Mouse (Mus musculus) urinary bladder, postnatal 25 days (tissue): Measurements from ENCODE around the gene Map4k2.

Source experiments
- DNase-seq: peaks from one replicate; pipeline ENCODE4 v3.0.0; 2022; ENCODE audit warnings: low spot score

The Map4k2 gene

DNA sequence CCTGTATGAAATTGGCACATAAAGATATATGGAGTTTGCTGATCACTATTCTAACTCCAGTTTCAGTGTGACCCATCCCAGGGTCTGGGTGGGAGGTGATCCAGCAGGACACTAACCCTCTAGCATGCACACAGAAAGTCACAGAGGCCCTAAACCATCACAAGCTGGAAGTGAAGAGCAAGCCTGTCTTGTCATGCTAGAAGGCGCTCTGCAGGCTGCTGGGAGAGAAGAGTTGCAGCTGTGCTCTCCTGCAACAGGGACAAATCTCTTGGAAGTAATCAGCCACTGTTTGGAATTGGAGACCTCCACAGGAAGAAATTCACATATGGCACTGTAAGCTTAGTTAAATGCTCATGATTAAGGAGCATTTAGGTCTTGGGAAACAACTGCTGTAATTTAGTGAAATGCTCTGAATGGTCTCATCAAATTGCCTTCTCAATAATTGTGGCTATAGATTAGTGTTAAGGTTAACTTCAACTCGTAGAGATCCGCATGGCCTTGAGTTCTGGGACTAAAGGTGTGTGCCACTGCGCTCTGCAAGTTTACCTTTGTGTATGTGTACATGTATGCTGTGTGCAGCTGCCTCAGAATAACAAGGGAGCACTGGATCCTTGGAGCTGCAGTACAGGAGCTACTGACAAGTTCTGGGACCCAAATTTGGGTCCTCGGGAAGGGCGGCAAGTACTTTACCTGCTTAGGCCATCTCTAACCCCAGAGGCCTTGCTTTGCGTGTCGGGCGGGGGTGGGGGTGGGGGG lies 39.7 kb downstream of the Map4k2 start:
- DNase-seq, result no peak

DNA sequence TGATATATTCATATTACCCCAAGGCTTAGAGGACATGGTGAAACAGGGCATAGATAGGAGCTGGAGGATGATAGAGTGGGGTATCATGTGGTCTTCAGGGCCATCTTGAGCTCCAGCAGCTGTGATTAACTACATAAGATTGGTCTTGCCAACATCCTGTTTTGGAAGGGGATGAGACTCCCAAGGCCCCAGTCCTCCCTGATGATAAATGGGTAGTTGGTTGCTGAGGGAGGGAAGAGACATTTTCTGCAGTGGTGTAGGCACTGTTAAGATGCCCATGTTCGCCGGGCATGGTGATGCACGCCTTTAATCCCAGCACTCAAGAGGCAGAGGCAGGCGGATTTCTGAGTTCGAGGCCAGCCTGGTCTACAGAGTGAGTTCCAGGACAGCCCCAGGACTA lies 40.3 kb downstream of the Map4k2 start:
- no peak for DNase-seq

DNA sequence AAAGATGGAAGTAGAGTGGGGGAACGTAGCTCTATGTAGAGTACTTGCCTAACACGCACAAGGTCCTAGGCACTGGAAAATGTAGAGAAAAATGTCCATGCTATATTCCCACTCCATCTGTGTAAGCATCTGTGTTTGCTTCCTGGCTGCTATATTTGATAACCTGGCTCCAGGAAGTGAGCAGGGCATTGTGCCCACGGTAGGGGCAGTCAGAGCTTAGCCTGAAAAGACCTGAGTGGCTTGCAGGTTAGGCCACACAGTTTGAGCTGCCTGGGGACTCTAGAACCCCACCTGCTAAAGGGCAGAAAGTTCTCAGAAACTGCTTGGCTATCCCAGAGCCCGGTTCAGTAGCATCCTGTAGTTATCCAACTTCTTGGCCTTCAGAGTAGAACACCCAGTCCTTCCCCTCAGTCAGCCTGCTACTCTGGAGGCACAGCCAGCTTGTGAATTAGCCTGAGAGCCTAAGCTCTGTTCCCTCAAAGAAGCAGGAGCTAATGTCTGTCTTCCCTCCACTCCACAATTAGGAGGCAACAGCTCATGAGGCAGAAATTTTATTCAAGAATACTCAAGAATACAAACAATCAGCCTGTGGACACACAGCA lies 41.5 kb downstream of the Map4k2 start:
- no peak for DNase-seq

DNA sequence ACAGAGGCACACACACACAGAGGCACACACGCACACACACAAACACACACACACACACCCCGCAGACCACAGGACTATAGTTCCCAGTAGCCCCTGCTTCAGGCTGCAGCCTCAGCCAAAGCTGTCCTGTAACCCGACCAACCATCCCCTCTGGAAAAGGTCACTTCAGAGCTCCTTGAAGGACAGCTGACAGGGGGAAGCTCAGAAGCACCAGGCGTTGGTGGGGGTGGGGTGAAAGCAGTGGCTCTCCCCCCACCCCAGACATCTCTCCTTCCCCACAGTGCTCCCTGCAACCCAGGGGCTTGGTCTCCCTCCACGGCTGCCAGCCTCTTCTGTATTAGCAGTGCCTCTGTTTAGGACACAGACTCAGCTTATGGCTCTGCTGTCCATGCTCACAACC lies 42.5 kb downstream of the Map4k2 start:
- no peak for DNase-seq

DNA sequence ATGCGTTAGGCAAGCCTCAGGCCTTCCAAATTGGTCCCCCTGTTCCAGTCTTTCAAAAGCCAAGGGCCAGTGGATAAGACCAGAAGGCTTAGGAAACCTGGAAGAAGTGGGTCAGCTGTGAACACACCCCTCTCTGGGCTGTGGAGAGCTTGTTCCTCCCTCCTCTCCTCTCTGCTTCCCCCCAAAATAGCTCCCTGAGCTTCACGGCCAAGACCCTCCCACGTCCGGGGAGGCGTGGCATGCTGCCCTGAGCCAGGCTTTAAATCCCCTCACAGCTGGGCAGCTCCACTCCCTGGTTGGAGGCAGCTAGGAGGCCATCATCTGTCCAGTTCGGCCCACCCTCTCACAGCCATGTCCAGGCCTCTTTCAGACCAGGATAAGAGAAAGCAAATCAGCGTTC lies 43.2 kb downstream of the Map4k2 start, which contains the start of gene Pygm:
Gene Pygm, plus strand, starts transcription at position 272 of the 400 bp plus-strand sequence.
- peak; percentile 54 for DNase-seq

DNA sequence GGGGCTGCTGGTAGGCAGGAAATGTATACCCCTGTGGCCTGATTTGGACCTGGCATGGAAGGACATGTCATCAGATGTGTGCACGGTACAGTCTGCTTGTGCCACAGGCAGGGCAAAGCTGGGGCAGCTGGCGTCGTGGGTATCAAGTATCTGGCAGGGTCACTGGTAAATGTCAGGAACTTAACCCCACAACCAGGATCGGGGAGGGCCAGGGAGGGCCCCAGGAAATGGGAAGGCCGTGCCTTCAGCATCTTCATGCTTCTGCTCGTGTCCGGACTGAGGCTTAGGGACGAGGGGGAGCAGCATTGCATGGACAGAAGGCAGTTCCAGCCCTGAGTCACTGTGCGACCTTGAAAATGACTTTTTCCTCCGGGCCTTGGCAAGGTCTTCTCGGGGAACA lies 44.0 kb downstream of the Map4k2 start:
- no peak for DNase-seq

DNA sequence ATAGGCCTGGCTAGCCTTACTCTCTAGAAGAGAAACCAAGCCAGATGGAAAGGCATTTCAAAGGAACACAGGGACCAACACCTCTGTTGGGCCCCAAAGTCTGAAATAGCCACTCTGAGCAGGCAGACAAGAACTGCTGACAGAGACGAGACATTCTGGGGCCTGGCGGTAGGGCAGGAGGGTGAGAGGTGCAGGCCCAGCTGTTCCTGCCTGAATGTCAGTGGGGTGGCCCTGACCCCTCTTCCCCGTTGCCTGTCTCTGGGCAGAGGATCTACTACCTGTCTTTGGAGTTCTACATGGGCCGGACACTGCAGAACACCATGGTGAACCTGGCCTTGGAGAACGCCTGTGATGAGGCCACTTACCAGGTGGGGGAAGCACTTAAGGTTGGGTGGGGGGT lies 44.5 kb downstream of the Map4k2 start:
- no peak for DNase-seq

DNA sequence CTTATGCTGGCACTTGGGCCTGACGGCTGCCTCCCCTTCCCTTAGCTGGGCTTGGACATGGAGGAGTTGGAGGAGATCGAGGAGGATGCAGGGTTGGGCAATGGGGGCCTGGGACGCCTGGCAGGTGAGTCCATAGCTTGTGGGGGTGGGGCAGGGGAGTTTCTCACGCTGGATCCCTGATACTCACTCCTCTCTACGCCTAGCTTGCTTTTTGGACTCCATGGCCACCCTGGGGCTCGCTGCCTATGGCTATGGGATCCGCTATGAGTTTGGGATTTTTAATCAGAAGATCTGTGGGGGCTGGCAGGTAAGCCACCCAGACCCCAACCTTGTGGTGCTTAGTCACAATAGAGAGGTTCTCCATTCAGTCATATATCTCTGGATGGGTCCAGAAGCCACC lies 44.9 kb downstream of the Map4k2 start:
- DNase-seq, result no peak

DNA sequence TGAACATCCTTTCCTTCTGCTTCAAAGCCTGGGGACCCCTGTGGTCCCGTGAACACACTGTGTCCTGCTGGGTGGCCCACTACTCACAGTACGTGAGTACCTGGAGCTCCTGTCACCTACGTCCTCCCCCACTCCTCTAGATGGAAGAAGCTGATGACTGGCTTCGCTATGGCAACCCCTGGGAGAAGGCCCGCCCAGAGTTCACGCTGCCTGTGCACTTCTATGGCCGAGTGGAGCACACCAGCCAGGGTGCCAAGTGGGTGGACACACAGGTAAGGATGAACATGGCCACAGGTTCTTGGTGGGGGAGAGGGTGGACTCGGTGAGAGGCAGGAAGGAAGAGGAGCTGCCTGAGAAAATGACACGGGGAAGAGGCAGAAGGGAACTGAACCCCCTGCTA lies 45.3 kb downstream of the Map4k2 start:
- DNase-seq, result no peak

DNA sequence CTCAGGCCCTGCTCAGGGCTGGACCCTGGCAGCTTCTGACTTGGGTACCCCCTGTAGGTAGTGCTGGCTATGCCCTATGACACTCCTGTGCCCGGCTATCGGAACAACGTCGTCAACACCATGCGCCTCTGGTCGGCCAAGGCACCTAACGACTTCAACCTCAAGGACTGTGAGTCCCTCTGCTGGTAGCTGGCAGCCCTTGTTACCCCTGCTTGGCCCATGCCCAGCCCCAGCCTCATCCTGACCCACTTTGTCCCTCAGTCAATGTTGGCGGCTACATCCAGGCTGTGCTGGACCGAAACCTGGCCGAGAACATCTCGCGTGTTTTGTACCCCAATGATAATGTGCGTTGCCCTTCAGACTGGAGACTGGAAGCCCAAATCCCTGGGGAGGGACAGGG lies 47.1 kb downstream of the Map4k2 start:
- no peak for DNase-seq

DNA sequence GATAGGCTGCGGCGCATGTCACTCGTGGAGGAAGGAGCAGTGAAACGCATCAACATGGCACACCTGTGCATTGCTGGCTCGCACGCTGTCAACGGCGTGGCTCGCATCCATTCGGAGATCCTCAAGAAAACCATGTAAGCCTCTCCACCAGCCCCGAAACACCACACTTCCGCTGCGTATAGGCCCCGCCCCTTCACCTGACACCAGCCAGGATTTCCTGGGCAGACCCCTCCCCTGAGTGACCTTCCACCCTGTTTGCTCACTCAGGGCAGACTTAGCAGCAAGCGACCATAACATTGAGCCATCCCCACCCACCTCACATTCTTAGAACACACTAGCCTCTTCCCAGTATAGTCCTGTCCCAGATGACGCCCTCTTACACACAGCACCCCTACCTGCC lies 48.9 kb downstream of the Map4k2 start:
- no peak for DNase-seq

DNA sequence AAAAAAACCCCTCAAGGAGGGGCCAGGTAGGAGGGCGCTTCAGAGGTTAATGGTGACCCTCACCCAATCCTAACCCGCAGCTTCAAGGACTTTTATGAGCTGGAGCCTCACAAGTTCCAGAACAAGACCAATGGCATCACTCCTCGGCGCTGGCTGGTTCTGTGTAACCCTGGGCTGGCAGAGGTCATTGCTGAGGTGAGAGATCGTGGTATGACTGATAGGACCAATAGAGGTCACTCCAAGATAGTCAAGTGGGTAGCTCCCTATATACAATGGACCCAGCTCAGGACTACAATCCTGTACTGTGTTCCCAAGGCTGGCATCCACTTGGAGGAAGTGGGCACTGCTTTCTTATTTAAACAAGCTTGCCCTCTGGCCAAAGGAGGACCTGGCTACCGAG lies 49.3 kb downstream of the Map4k2 start:
- no peak for DNase-seq

DNA sequence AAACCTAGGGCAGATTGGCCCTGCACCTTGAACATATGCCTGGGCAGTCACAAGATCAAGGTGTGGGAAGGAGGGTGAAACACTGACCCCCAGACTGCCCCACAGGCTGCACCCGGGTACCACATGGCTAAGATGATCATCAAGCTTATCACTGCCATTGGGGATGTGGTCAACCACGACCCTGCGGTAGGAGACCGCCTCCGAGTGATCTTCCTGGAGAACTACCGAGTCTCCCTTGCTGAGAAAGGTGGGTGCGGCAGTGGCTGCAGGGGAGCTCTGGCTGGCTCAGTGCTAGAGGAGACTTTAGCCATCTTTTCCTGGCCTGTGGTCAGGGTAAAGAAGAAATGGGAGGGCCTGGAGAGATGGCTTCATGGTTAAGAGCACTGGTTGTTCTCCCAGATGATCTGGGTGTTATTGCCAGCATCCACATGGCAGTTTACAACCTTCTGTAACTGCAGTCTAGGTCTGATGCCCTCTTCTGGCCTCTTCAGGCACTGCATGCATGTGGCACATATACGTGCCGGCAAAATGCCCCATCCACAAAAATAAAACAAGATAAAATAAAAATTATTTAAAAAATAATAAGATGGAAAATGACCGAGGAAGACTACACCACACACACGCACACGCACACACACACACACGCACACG lies 51.9 kb downstream of the Map4k2 start:
- DNase-seq, result no peak

DNA sequence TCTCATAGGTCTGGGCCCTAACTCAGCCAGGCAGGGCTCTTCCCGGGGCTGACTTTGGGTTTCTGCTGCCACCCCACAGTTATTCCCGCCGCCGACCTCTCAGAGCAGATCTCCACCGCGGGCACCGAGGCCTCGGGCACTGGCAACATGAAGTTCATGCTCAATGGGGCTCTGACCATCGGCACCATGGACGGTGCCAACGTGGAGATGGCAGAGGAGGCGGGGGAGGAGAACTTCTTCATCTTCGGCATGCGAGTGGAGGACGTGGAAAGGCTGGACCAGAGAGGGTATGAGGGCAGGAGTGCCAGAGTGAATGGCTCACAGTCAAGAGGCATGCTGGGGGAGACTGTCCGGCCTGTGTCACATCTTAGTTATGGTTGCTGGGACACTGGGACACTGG lies 52.7 kb downstream of the Map4k2 start:
- DNase-seq, result no peak

DNA sequence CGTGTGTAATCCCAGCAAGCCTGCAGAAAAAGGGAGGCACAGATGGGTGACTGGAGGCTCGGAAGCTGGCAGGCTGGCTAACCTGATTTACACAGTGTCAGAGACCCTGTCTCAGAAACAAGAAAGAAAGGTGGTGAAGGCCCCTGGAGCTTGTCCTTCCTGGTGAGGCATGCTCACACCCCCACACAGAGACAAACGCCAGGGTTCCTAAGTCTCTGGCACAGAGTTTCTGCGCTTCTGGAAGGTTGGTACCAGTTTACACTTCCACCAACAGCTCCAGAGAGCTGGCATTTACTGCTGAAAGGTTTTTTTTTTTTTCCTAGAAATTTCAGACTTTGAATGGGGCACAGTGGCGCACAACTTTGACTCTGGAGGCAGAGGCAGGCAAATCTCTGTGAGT lies 55.3 kb downstream of the Map4k2 start:
- no peak for DNase-seq

DNA sequence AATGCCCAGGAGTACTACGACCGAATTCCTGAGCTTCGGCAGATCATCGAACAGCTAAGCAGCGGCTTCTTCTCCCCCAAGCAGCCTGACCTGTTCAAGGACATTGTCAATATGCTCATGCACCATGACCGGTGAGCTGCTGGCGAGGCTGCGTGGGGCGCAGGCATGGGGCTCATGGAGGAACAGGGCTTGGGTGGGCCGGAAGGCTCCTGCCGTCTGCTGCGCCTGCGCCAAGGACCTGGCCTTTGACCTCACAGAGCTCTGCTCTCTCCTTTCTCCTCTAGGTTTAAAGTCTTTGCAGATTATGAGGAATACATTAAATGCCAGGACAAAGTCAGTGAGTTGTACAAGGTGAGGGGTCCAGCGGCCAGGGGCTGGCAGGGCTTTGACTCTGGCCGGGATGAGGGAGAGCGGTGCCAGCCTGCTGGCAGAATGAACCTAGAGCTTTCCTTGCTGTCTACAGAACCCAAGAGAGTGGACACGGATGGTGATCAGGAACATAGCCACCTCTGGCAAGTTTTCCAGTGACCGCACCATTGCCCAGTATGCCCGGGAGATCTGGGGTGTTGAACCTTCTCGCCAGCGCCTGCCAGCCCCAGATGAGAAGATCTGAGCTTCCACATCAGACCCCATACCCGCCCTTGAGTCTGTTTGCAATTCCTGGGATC lies 56.8 kb downstream of the Map4k2 start:
- no peak for DNase-seq

DNA sequence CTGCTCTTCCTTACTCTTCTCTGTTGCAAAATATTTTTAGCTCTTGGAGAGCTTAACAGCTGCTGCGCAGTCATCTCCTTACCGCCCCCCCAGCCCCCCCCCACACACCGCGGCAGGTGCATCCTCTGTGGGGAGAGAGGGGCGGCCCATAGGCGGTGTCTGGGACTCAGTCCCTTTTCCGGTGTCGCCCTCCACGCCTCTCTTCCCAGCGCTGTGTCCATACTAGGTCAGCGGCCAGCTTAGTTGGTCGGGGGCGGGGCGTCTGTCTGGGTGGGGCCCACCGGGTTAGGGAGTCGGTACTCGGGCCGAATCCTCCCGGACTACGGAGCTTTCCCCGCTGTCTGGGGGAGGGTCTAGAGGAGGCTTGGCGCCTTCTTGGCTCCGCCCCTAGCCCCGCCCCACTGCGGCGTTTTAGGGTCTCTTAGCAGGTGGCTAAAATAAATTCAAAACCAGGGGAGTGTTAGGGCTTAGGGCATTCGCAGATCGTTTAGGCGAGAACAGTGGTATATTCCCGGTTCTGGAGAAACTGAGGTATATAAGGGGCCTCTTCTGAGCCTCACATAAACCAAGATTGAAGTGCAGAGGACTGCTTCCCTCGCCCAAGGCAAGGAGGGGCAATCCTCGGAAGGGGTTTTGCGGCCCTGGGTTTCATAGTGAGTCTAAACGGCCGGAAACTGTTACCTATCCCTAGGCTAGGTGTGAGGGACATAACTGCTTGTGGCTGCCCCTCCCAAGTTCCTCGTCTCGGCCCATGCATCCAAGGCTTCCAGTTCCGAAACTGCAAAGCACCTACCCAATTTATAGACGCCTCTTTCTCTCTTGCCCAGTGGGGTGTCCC lies 57.7 kb downstream of the Map4k2 start:
- peak; percentile 55 for DNase-seq

DNA sequence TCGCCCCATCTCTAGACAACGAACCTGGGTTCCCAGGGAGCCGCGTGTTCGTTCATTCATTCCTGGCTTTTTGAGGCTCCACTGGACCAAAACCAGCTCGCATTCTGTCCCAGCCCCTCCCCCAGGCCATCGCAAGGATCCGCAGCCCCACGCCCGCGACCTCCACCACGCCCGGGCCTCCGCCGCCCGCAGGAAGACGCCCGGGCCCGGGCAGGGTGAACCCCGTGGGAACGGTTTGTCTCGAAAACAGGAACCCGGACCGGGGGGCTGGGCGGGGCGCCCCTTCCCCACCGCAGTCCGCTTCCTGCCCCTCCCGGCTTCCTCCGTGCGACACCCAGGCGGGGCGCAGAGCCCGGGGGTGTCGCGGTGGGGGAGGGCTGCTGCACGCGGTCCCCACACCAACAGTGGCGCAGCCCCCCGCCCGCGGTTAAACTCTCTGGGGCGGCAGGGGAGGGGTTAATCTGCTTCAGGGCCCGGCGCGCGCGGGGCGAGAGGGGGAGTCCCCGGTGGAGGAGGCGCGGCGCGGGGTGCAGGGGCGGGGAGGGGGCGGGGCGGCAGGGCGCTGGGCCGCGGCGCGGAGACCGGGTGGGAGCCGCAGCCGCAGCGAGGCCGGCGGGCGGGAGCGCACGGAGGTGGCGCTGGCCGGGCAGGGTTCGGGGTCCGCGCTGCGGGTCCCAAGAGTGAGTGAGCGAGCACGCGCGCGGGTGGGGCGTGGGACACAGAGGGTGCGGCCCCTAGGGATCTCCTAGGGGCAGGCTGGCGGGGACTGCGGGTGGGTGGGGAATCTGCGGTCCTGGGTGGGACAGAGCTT lies 58.6 kb downstream of the Map4k2 start, which contains the start of gene Rasgrp2:
Gene Rasgrp2, plus strand, starts transcription at position 56 of the 811 bp plus-strand sequence.
- peak; percentile 40 for DNase-seq

DNA sequence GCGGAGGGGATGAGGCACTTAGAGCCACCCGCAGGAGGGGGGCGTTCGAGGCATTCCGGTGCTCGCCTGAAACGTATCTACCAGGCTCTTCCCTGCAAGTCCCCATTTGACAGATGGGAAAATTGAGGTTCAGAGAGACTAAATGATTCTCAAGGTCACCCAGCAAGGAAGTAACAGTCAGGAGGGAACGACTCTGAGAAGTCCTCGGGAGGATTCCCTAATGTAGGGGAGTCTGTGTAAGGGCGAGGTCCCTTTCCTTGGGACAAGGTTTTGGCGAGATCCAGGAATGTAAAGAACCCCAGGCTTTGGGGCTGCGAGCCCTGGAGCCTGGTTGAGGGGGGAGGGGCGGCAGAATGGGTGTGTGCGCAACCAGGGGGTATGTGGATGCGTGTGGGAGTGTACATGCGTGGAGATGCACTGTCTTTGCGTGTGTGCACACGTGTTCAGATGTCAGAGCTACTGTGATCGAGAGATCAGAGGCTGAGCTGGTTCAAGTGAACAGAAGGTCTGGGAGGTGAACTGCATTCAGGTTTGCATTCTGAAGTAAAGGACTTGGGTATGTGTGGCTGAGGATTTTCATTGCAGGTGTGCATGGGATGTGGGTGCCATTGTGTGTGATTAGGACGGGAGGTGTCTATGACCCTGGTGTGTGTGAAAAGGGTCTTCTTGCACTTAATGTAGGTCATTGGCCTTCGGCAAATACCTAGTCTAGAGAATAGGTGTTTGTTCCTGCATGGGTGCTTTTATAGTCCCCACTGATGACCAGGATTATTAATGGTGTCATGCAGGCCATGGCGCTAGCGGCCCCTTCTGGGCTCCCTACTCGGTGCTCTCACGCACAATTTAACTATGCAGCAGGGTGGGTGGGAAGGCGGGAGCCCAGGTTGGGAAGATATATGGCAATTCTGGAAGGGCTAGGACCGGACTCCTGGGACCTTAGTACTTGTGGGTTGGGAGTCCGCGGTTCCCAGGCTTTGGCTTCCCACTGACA lies 59.5 kb downstream of the Map4k2 start:
- DNase-seq, result no peak
